Mouse (Mus musculus): Measurements from ENCODE around the gene Panx2. TPM values are rescaled to one million over a fixed set of nuclear protein-coding genes. Genes with fewer than 3 reads are reported as not detected.

Gene Panx2
- total and polyA plus RNA-seq, 2 experiments from 2014 or later, result 9.3 to 16.4 TPM

DNA sequence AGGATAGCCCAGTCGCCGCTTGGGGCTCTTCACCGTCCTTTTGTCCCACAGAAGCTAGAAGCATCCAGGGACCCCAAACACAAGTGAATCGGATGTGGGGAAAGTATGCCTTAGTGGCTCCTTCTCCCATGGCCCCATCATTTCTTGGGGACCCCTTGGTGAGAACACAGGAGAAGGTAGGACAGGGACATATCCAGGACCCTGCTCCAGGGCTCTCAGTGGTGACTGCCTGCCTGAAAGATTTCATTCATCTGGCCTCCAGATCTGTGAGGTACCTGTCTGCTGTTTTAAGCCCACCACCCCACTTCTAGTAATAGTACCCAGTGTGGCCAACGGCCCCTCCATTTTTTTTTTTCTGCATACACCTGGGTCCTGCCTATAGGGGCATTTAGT, 3.0 kb downstream of the Panx2 start:
- H3K27ac ChIP-seq (ENCODE audit: low read depth, low read length), result no peak overlapping the region
- peaks cover 11% of the 10 kb centered on the region for H3K4me1 ChIP-seq (ENCODE audit: insufficient read depth, low read length)
- ATAC-seq (ENCODE audit: low FRiP score) (no peak), DNase-seq (ENCODE audit: low spot score) (no peak)
- no peak overlapping the region for H3K9ac ChIP-seq (replicated peaks; ENCODE audit: low read length, poor library complexity, severe bottlenecking)
- H3K9me3 ChIP-seq (ENCODE audit: low read length), result no peaks in the 10 kb centered on the region
- H3K4me2 ChIP-seq (ENCODE audit: low read depth, low read length, poor library complexity, severe bottlenecking), result no peak overlapping the region
- no peak overlapping the region for H3K4me3 ChIP-seq (ENCODE audit: low read depth, low read length)
- H3K27me3 ChIP-seq (ENCODE audit: insufficient read depth, low read length), result peaks cover 9% of the 10 kb centered on the region; the same call in 1 of the 2 replicates
- WGBS, result 93% methylated on average over 5 of the region's 5 CpGs
- H3K36me3 ChIP-seq (ENCODE audit: insufficient read depth, low read length), result no peaks in the 10 kb centered on the region
- TF ChIP-seq CTCF (IDR thresholded peaks at IDR 0.05), result no peak

DNA sequence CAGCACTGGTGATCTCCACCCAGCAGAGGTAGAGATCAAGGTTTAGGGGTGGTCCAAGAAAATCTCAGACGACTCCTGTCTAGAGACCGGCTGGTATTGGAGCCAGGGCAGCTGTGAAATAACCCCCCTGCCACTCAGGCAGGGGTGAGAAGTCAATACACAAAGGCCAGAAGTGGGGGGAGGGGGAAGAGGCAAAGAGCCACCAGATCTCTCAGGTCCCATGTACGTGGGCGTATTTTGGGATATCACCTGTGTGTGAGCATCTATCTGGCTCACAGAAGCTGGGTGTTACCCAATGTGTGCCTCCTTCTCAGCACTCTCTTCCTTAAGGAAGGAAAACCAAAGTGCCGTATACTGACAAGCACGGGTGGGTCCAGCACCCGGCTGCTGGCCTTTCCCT, 3.5 kb downstream of the Panx2 start:
- ATAC-seq (ENCODE audit: low FRiP score) (no peak), DNase-seq (ENCODE audit: low spot score) (no peak)
- Histone ChIP-seq H3K9me3 (ENCODE audit: low read length) (no peaks in the 10 kb centered on the region), H3K4me3 (ENCODE audit: low read depth, low read length) (no peak overlapping the region), H3K27ac (ENCODE audit: low read depth, low read length) (no peak overlapping the region), H3K9ac (replicated peaks; ENCODE audit: low read length, poor library complexity, severe bottlenecking) (no peak overlapping the region), H3K27me3 (ENCODE audit: insufficient read depth, low read length) (peaks cover 9% of the 10 kb centered on the region; the same call in 1 of the 2 replicates), H3K4me2 (ENCODE audit: low read depth, low read length, poor library complexity, severe bottlenecking) (no peak overlapping the region), H3K36me3 (ENCODE audit: insufficient read depth, low read length) (peaks cover 1% of the 10 kb centered on the region; the same call in 1 of the 2 replicates), H3K4me1 (ENCODE audit: insufficient read depth, low read length) (peaks cover 11% of the 10 kb centered on the region)
- 83% methylated on average over 7 of the region's 7 CpGs for WGBS
- no peak for TF ChIP-seq CTCF (IDR thresholded peaks at IDR 0.05)

DNA sequence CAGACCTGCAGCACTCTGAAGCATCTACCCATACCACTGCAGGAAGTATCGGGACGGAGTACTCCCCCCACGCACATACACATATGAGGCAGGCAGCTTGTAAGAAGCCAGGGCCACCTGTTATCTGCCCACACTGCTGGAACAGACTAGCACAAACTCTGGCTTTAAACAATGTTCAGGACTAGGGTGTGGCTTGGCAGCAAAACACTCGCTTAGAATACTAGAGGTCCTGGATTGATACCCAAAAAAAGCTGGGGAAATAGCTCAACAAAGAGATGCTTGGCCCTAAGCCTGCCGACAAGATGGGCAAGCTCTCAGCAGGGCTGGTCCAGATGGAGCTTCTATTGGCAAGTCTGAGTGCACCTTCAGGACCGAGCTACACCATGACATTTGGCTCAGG, 4.0 kb downstream of the Panx2 start:
- H3K4me3 ChIP-seq (ENCODE audit: low read depth, low read length), result no peak overlapping the region
- no peak overlapping the region for H3K4me2 ChIP-seq (ENCODE audit: low read depth, low read length, poor library complexity, severe bottlenecking)
- DNase-seq (ENCODE audit: low spot score) (no peak), ATAC-seq (ENCODE audit: low FRiP score) (no peak)
- 65% methylated on average over 6 of the region's 6 CpGs for WGBS
- no peak for TF ChIP-seq CTCF (IDR thresholded peaks at IDR 0.05)
- H3K4me1 ChIP-seq (ENCODE audit: insufficient read depth, low read length), result peaks cover 11% of the 10 kb centered on the region
- no peak overlapping the region for H3K9ac ChIP-seq (replicated peaks; ENCODE audit: low read length, poor library complexity, severe bottlenecking)
- no peaks in the 10 kb centered on the region for H3K9me3 ChIP-seq (ENCODE audit: low read length)
- H3K27ac ChIP-seq (ENCODE audit: low read depth, low read length), result no peak overlapping the region
- peaks cover 7% of the 10 kb centered on the region; the same call in 1 of the 2 replicates for H3K36me3 ChIP-seq (ENCODE audit: insufficient read depth, low read length)
- H3K27me3 ChIP-seq (ENCODE audit: insufficient read depth, low read length), result peaks cover 9% of the 10 kb centered on the region; the same call in 1 of the 2 replicates

DNA sequence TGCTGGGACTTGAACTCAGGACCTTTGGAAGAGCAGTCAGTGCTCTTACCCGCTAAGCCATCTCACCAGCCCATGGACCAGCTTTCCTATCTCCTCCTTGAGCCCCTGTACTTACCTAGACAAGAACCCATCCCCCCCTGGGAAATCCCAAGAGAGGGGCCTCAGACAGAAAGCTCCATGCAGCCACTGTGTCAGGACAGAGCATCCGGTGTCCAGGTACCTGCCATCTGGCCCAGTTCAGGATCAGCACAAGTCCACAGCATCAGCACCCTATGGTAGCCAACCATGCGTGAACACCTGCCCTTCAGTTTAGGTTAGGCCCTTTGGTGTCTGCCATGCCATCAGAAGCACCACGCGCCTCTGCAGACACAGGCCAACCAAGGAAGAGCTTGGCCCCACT, 5.4 kb downstream of the Panx2 start:
- no peak for ATAC-seq (ENCODE audit: low FRiP score)
- 93% methylated on average over 5 of the region's 5 CpGs for WGBS
- H3K27me3 ChIP-seq (ENCODE audit: insufficient read depth, low read length), result peaks cover 9% of the 10 kb centered on the region; the same call in 1 of the 2 replicates
- DNase-seq (ENCODE audit: low spot score), result no peak
- H3K9me3 ChIP-seq (ENCODE audit: low read length), result no peaks in the 10 kb centered on the region
- no peak overlapping the region for H3K9ac ChIP-seq (replicated peaks; ENCODE audit: low read length, poor library complexity, severe bottlenecking)
- peaks cover 17% of the 10 kb centered on the region; the same call in 1 of the 2 replicates for H3K36me3 ChIP-seq (ENCODE audit: insufficient read depth, low read length)
- H3K27ac ChIP-seq (ENCODE audit: low read depth, low read length), result no peak overlapping the region
- peaks cover 11% of the 10 kb centered on the region for H3K4me1 ChIP-seq (ENCODE audit: insufficient read depth, low read length)
- no peak for TF ChIP-seq CTCF (IDR thresholded peaks at IDR 0.05)
- no peak overlapping the region for H3K4me3 ChIP-seq (ENCODE audit: low read depth, low read length)
- no peak overlapping the region for H3K4me2 ChIP-seq (ENCODE audit: low read depth, low read length, poor library complexity, severe bottlenecking)

DNA sequence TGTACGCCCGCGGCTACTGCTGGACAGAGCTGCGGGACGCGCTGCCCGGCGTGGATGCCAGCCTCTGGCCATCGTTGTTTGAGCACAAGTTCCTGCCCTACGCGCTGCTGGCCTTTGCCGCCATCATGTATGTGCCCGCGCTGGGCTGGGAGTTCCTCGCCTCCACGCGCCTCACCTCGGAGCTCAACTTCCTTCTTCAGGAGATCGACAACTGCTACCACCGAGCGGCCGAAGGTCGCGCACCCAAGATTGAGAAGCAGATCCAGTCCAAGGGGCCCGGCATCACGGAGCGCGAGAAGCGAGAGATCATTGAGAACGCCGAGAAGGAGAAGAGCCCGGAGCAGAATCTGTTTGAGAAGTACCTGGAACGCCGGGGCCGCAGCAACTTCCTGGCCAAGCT, 8.1 kb downstream of the Panx2 start:
- 41% methylated on average over 35 of the region's 35 CpGs for WGBS
- TF ChIP-seq CTCF (IDR thresholded peaks at IDR 0.05), result no peak
- Histone ChIP-seq H3K4me1 (ENCODE audit: insufficient read depth, low read length) (no peaks in the 10 kb centered on the region), H3K4me2 (ENCODE audit: low read depth, low read length, poor library complexity, severe bottlenecking) (no peak overlapping the region), H3K27me3 (ENCODE audit: insufficient read depth, low read length) (peaks cover 9% of the 10 kb centered on the region; the same call in 1 of the 2 replicates), H3K27ac (ENCODE audit: low read depth, low read length) (no peak overlapping the region), H3K36me3 (ENCODE audit: insufficient read depth, low read length) (peaks cover 29% of the 10 kb centered on the region), H3K9me3 (ENCODE audit: low read length) (no peaks in the 10 kb centered on the region), H3K9ac (replicated peaks; ENCODE audit: low read length, poor library complexity, severe bottlenecking) (no peak overlapping the region), H3K4me3 (ENCODE audit: low read depth, low read length) (no peak overlapping the region)
- ATAC-seq (ENCODE audit: low FRiP score), result no peak
- no peak for DNase-seq (ENCODE audit: low spot score)

DNA sequence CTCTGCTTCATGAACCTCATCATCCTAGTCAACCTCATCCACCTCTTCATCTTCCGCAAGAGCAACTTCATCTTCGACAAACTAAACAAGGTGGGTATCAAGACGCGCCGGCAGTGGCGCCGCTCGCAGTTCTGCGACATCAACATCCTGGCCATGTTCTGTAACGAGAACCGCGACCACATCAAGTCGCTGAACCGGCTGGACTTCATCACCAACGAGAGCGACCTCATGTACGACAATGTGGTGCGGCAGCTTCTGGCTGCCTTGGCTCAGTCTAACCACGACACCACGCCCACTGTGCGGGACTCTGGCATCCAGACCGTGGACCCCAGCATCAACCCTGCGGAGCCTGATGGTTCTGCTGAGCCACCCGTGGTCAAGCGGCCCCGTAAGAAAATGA, 8.7 kb downstream of the Panx2 start:
- Histone ChIP-seq H3K4me3 (ENCODE audit: low read depth, low read length) (no peak overlapping the region), H3K4me2 (ENCODE audit: low read depth, low read length, poor library complexity, severe bottlenecking) (no peak overlapping the region), H3K36me3 (ENCODE audit: insufficient read depth, low read length) (peaks cover 29% of the 10 kb centered on the region), H3K9me3 (ENCODE audit: low read length) (no peaks in the 10 kb centered on the region), H3K27ac (ENCODE audit: low read depth, low read length) (no peak overlapping the region), H3K27me3 (ENCODE audit: insufficient read depth, low read length) (peaks cover 9% of the 10 kb centered on the region; the same call in 1 of the 2 replicates), H3K9ac (replicated peaks; ENCODE audit: low read length, poor library complexity, severe bottlenecking) (no peak overlapping the region), H3K4me1 (ENCODE audit: insufficient read depth, low read length) (no peaks in the 10 kb centered on the region)
- WGBS, result 52% methylated on average over 26 of the region's 26 CpGs
- DNase-seq (ENCODE audit: low spot score), result no peak
- no peak for TF ChIP-seq CTCF (IDR thresholded peaks at IDR 0.05)
- no peak for ATAC-seq (ENCODE audit: low FRiP score)
